ENCODE assay signal across 18 mouse cellular contexts in the genomic region with DNA sequence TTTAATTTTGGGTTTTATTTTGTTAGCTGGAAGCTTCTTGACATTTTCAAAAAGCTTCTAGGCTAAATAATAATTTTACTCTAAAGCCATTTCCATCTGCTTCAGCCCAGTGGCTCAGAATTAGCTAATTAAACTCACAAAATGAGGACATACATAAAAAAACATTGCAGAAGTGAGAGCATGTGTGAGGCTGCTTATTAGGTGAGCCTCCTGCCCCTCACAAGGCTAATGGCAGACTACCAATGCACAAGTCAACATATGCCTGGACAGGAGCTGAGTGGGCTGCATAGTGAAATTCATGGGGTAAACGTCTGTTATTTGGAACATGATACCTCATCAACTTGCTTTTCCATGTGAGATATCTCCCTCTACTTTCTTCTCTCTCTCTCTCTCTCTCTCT.
DNase-seq lines count a peak whose midpoint lies in the region; ATAC-seq and TF ChIP-seq lines count a peak whose summit lies in the region.
"Had no signal": no experiment of that assay in that cellular context is flagged by ENCODE, and none has a peak within 500 bp of the region (broad histone marks: within the 10 kb centered on the region; RNA-seq: fewer than 3 reads in every experiment).

No protein-coding gene starts in this region.

- H3K27ac ChIP-seq in forebrain, embryonic 14.5 days (ENCODE audit: low read depth, low read length), result no peak overlapping the region
- no peak overlapping the region for H3K27ac ChIP-seq in forebrain, embryonic 11.5 days (ENCODE audit: low read depth, low read length)
- no peak overlapping the region for H3K27ac ChIP-seq in hindbrain, embryonic 11.5 days (ENCODE audit: low read depth, low read length)
- no peak overlapping the region for H3K27ac ChIP-seq in left cerebral cortex, adult 2 months
- H3K27ac ChIP-seq: embryonic facial prominence, embryonic 13.5 days; forebrain, embryonic 15.5 days; heart, adult 2 months; heart, embryonic 15.5 days; hindbrain, embryonic 15.5 days had no signal

- H3K4me2 ChIP-seq in forebrain, embryonic 14.5 days (ENCODE audit: low read length), result no peak overlapping the region
- H3K4me2 ChIP-seq in forebrain, embryonic 11.5 days (ENCODE audit: low read depth, low read length, severe bottlenecking), result no peak overlapping the region
- H3K4me2 ChIP-seq in hindbrain, embryonic 11.5 days (replicated peaks; ENCODE audit: low read depth, low read length), result no peak overlapping the region
- H3K4me2 ChIP-seq: embryonic facial prominence, embryonic 13.5 days; forebrain, embryonic 15.5 days; heart, embryonic 11.5 days; heart, embryonic 15.5 days; hindbrain, embryonic 15.5 days had no signal

- H3K27me3 ChIP-seq in forebrain, embryonic 14.5 days (replicated peaks; ENCODE audit: control insufficient read depth, insufficient read depth, low read length), result no peaks in the 10 kb centered on the region
- no peaks in the 10 kb centered on the region for H3K27me3 ChIP-seq in forebrain, embryonic 11.5 days (ENCODE audit: control insufficient read depth, insufficient read depth, low read length)
- no peaks in the 10 kb centered on the region for H3K27me3 ChIP-seq in hindbrain, embryonic 11.5 days (ENCODE audit: control insufficient read depth, insufficient read depth, low read length)
- H3K27me3 ChIP-seq: embryonic facial prominence, embryonic 13.5 days; forebrain, embryonic 15.5 days; heart, embryonic 15.5 days; hindbrain, embryonic 15.5 days had no signal

- no peak for TF ChIP-seq CTCF in left cerebral cortex, adult 2 months (IDR thresholded peaks at IDR 0.05)

- no peaks in the 10 kb centered on the region for H3K4me1 ChIP-seq in forebrain, embryonic 14.5 days (ENCODE audit: control insufficient read depth, insufficient read depth, low read length)
- H3K4me1 ChIP-seq in forebrain, embryonic 11.5 days (replicated peaks; ENCODE audit: control insufficient read depth, insufficient read depth, low read length), result no peaks in the 10 kb centered on the region
- no peaks in the 10 kb centered on the region for H3K4me1 ChIP-seq in hindbrain, embryonic 11.5 days (replicated peaks; ENCODE audit: control insufficient read depth, insufficient read depth, low read length)
- H3K4me1 ChIP-seq: embryonic facial prominence, embryonic 13.5 days; forebrain, embryonic 15.5 days; heart, embryonic 15.5 days; hindbrain, embryonic 15.5 days had no signal

- H3K9ac ChIP-seq in forebrain, embryonic 14.5 days (ENCODE audit: low read length), result no peak overlapping the region
- no peak overlapping the region for H3K9ac ChIP-seq in forebrain, embryonic 11.5 days (ENCODE audit: low read length)
- H3K9ac ChIP-seq in hindbrain, embryonic 11.5 days (ENCODE audit: low read depth, low read length), result no peak overlapping the region
- H3K9ac ChIP-seq: embryonic facial prominence, embryonic 13.5 days; forebrain, embryonic 15.5 days; heart, embryonic 15.5 days; hindbrain, embryonic 15.5 days had no signal

- DNase-seq in forebrain, embryonic 14.5 days (ENCODE audit: low spot score), result peak; percentile 7
- no peak for DNase-seq in forebrain, embryonic 11.5 days (ENCODE audit: low spot score)
- peak; percentile 71 to 88 for DNase-seq in layer of hippocampus, adult 18-20 months (ENCODE audit: low spot score in 2 of 2)
- DNase-seq in layer of hippocampus, adult 9-11 months, result peak; percentile 79
- peak; percentile 64 for DNase-seq in layer of hippocampus, postnatal 36 days
- DNase-seq in embryo, embryonic 10 days (ENCODE audit: low spot score), result no peak
- no peak for DNase-seq in hindbrain, embryonic 11.5 days (ENCODE audit: low spot score)
- no peak for DNase-seq in left cerebral cortex, adult 2 months (ENCODE audit: extremely low spot score in 1 of 2, low spot score in 2 of 2)
- DNase-seq: adrenal gland, postnatal 14 days; gastrocnemius, postnatal 14 days; heart, adult 2 months; heart, postnatal 14 days had no signal

- no peaks in the 10 kb centered on the region for H3K36me3 ChIP-seq in forebrain, embryonic 14.5 days (ENCODE audit: control insufficient read depth, insufficient read depth, low read length)
- H3K36me3 ChIP-seq in forebrain, embryonic 11.5 days (ENCODE audit: control insufficient read depth, insufficient read depth, low read length), result no peaks in the 10 kb centered on the region
- no peaks in the 10 kb centered on the region for H3K36me3 ChIP-seq in hindbrain, embryonic 11.5 days (ENCODE audit: control insufficient read depth, insufficient read depth, low read length)
- H3K36me3 ChIP-seq: embryonic facial prominence, embryonic 13.5 days; forebrain, embryonic 15.5 days; heart, embryonic 15.5 days; hindbrain, embryonic 15.5 days had no signal

- no peaks in the 10 kb centered on the region for H3K9me3 ChIP-seq in forebrain, embryonic 14.5 days (replicated peaks; ENCODE audit: control insufficient read depth, low read length)
- no peaks in the 10 kb centered on the region for H3K9me3 ChIP-seq in forebrain, embryonic 11.5 days (ENCODE audit: control insufficient read depth, low read length)
- no peaks in the 10 kb centered on the region for H3K9me3 ChIP-seq in hindbrain, embryonic 11.5 days (ENCODE audit: control insufficient read depth, low read length)
- H3K9me3 ChIP-seq: embryonic facial prominence, embryonic 13.5 days; forebrain, embryonic 15.5 days; heart, embryonic 15.5 days; hindbrain, embryonic 15.5 days had no signal

- 60% methylated on average over 1 of the region's 1 CpGs for WGBS in forebrain, embryonic 14.5 days
- 60% methylated on average over 1 of the region's 1 CpGs for WGBS in forebrain, embryonic 11.5 days
- WGBS in hindbrain, embryonic 11.5 days, result 71% methylated on average over 1 of the region's 1 CpGs

- ATAC-seq in forebrain, embryonic 14.5 days, result no peak
- no peak for ATAC-seq in forebrain, embryonic 11.5 days (replicated peaks; ENCODE audit: low FRiP score)
- no peak for ATAC-seq in hindbrain, embryonic 11.5 days (ENCODE audit: low FRiP score)
- ATAC-seq: activated CD4-positive, CD25-positive, alpha-beta regulatory T cell, adult 4 months; forebrain, embryonic 15.5 days had no signal

- H3K4me3 ChIP-seq in forebrain, embryonic 14.5 days (ENCODE audit: low read depth, low read length), result no peak overlapping the region
- no peak overlapping the region for H3K4me3 ChIP-seq in forebrain, embryonic 11.5 days (ENCODE audit: low read depth, low read length)
- no peak overlapping the region for H3K4me3 ChIP-seq in hindbrain, embryonic 11.5 days (ENCODE audit: low read depth, low read length)
- H3K4me3 ChIP-seq in left cerebral cortex, adult 2 months, result no peak overlapping the region
- H3K4me3 ChIP-seq: embryonic facial prominence, embryonic 13.5 days; forebrain, embryonic 15.5 days; heart, adult 2 months; heart, embryonic 15.5 days; hindbrain, embryonic 15.5 days had no signal

- intact Hi-C loops in left cerebral cortex, adult 2 months (cut with DNase I), result no loop called here

Comparison
In these comparisons a context has a peak if more than half of its experiments do, and no peak if none do; other contexts are left out.
1. DNase-seq: peak in forebrain, embryonic 14.5 days (single experiment), layer of hippocampus, adult 18-20 months (2 of 2), layer of hippocampus, adult 9-11 months (single experiment) and layer of hippocampus, postnatal 36 days (2 of 2); none in forebrain, embryonic 11.5 days (single experiment), embryo, embryonic 10 days (single experiment), hindbrain, embryonic 11.5 days (single experiment) and left cerebral cortex, adult 2 months (0 of 2).